Mouse (Mus musculus): Measurements from ENCODE around the gene Cyp2c29. TPM values are rescaled to one million over a fixed set of nuclear protein-coding genes. Genes with fewer than 3 reads are reported as not detected.
"Not testable (repeated sequence)": the region's sequence is repeated elsewhere in the genome, so short reads cannot be mapped to it uniquely, and the experiment has no call there.

Cyp2c29 gene
- not detected for total RNA-seq (2021)
- long read RNA-seq, experiment 1 = 0 reads
- long read RNA-seq, experiment 2 = 0 reads

DNA sequence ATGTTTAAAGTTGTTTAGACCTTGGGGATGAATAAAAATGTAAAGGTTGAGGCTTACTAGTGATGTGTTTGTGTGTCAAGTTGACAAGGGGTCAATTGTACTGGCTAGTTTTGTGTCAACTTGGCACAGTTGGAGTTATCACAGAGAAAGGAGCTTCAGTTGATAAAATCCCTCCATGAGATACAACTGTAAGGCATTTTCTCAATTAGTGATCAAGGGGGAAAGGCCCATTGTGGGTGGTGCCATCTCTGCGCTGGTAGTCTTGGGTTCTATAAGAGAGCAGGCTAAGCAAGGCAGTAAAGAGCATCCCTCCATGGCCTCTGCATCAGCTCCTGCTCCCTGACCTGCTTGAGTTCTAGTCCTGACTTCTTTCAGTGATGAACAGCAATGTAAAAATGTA, at the start of gene Cyp2c29:
Gene Cyp2c29 (plus strand): TSS at position 301 of the 400 bp plus-strand sequence.
- intact Hi-C loops (cut with DNase I); DNase-seq: not testable (repeated sequence)

DNA sequence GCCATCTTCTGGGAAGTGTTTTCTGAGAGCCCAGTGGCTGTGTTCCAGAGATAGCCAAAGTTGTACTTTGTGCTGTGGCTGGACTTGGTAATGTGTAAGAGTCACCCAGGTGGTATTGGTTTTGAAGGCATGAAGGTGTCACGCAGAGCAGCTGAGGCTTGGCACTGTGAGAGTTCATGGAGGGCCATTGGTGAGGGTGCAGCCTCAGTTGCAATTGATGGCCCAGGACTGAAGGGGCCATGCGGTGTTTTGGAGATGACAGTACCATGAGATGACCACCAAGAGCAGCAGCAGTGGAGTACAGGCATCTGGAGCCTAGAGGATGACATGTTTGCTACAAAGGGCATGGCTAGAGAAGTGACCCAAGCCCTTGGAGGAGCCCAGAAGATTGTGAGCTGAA, 2.2 kb upstream of the Cyp2c29 start:
- intact Hi-C loops (cut with DNase I); DNase-seq: not testable (repeated sequence)

GRCm38 (mm10) chr19:39282801-39283200, 13.6 kb downstream of the Cyp2c29 start:
- no peak for DNase-seq
- intact Hi-C loops (cut with DNase I) = no loop called here

DNA sequence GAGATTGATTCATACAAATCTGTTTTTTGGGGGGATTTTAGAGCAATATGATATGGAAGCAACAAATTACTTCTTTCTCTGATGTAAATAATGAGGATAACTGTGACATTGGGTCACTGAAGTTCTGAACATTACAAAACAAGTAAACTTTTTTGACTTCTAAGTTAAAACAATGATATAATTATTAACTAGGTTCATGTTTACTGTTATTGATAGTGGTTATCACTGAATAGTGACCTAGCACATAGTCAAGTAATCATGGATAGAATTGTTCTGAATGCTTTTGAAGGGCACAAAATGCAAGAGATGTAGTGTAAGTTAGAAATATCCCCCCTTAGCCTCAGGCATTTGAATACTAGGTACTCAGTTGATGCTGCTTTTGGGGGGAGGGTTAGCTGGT, 16.4 kb downstream of the Cyp2c29 start:
- intact Hi-C loops (cut with DNase I) = no loop called here
- no peak for DNase-seq

DNA sequence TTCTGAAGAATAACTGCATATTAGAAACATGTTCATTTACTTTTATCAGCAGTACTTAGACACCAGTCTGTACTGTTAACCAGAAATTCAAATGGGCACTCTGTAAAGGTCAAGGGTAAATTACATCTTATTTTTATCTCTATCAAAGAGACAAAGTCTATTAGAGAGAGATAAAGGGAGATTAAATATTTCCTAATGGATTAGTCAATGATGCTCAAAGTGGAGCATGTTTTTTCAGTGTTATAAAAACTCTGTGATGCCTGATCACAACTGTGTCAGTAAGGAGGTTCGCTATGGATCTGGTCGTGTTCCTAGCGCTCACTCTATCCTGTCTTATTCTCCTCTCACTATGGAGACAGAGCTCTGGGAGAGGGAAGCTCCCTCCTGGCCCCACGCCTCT, 17.6 kb downstream of the Cyp2c29 start:
- no peak for DNase-seq
- intact Hi-C loops (cut with DNase I) = no loop called here

DNA sequence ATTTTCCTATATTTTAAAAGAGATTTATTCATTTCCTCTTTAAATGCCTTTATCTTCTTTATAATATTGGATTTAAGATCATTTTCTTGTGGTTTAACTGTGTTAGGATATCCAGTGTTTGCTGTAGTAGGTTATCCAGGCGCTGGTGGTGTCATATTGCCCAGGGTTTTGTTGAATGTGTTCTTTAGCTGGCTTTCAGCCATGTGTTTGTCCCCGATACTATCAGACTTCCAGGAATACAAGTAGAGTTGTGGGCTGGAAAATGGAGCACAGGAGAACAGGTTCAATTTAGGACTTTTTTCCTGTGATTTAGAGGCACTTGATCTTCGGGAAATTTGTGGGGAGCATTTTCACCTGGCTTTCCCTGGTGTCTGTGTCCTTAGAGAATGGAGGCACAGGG, 19.8 kb downstream of the Cyp2c29 start:
- intact Hi-C loops (cut with DNase I) = no loop called here
- DNase-seq = no peak

Other genes starting within 250 kb of the Cyp2c29 start
- not detected for gene Cyp2c65, start 208.4 kb upstream of the Cyp2c29 start, total RNA-seq (2021)
- not detected for gene Cyp2c66, start 155.5 kb upstream of the Cyp2c29 start, total RNA-seq (2021)
- not detected for gene Cyp2c38, start 193.7 kb downstream of the Cyp2c29 start, total RNA-seq (2021)
- not detected for gene Cyp2c39, start 241.5 kb downstream of the Cyp2c29 start, total RNA-seq (2021)

All from heart, postnatal 14 days (tissue).